Mouse (Mus musculus): ENCODE data around the gene Ctu1. TPM values are rescaled to one million over a fixed set of nuclear protein-coding genes. Genes with fewer than 3 reads are reported as not detected.

The Ctu1 gene
- polyA plus RNA-seq (2015; fragmentation: Nextera tagmentation; extraction: Ambion mirVana) = 17.1 and 18.2 TPM in 2 replicates

- Histone ChIP-seq H3K9me3 (replicated peaks) (no peaks in the 10 kb centered on the region), H3K4me3 (replicated peaks) (peak within 1 kb of the TSS; percentile 80), H3K27ac (replicated peaks) (peak within 1 kb of the TSS; percentile 80), H3K4me2 (replicated peaks) (peak within 1 kb of the TSS; percentile 78), H3K27me3 (no peaks in the 10 kb centered on the region), H3K36me3 (peaks cover 29% of the 10 kb centered on the region), H3K4me1 (peaks cover 6% of the 10 kb centered on the region), H3K9ac (peak within 1 kb of the TSS; percentile 64)
- under 1% methylated on average over 26 of the region's 26 CpGs for WGBS
- peak; percentile 94 for ATAC-seq (ENCODE audit: insufficient number of reproducible peaks, low FRiP score, low TSS enrichment, low read depth)
These were observed at the start of gene Ctu1 for GRCm38 (mm10) chr7:43671809-43672580. Ctu1 (plus strand) TSS chr7:43672016.

DNA sequence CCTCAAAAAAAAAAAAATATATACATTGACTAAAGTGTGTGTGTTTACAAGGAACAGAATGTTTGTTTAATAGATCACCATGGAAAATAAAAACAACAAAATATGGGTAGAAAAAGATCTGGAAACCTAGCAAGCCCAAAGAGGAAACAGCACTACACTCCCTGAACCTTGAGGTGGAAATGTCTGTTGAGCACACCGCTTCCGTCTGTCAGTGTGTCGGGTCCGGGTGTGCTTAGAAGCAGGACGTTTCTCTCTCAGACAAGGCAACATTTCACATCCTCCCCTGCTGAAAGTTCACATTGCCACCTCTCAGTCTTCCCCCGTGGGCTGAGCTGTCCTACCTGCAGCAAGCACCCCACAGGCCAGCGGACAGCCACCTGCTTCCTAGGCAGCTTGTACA lies 48.9 kb upstream of the Ctu1 start:
- 76% methylated on average over 7 of the region's 7 CpGs for WGBS
- H3K36me3 ChIP-seq = no peaks in the 10 kb centered on the region
- H3K9me3 ChIP-seq (replicated peaks) = no peaks in the 10 kb centered on the region
- H3K27ac ChIP-seq (replicated peaks) = no peak overlapping the region
- no peak overlapping the region for H3K9ac ChIP-seq
- no peaks in the 10 kb centered on the region for H3K27me3 ChIP-seq
- H3K4me2 ChIP-seq (replicated peaks) = no peak overlapping the region
- no peaks in the 10 kb centered on the region for H3K4me1 ChIP-seq
- no peak overlapping the region for H3K4me3 ChIP-seq (replicated peaks)
- no peak for ATAC-seq (ENCODE audit: insufficient number of reproducible peaks, low FRiP score, low TSS enrichment, low read depth)

DNA sequence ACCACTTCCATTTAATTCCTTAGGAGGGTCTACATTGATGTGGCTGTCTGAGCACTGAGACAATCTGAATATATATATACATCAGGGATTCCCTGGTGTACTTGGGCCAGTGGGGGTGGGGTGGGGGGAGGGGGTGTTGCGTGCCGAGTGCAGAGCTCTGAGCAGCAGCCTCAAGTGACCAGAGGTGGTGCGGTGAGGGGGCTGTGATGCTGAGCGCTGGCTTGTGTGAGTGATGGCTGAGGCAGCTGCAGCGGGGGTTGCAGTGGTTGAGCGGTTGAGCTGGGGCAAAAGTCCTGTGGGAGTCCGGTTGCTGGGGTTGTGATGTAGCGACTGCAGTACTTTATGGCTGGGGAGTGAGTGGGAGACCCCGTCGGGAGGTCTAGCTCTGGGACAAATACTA lies 48.0 kb upstream of the Ctu1 start:
- no peak overlapping the region for H3K27ac ChIP-seq (replicated peaks)
- ATAC-seq (ENCODE audit: insufficient number of reproducible peaks, low FRiP score, low TSS enrichment, low read depth) = no peak
- H3K36me3 ChIP-seq = no peaks in the 10 kb centered on the region
- H3K9me3 ChIP-seq (replicated peaks) = no peaks in the 10 kb centered on the region
- 15% methylated on average over 10 of the region's 10 CpGs for WGBS
- H3K27me3 ChIP-seq = no peaks in the 10 kb centered on the region
- no peak overlapping the region for H3K9ac ChIP-seq
- H3K4me3 ChIP-seq (replicated peaks) = no peak overlapping the region
- no peak overlapping the region; the same call in 1 of the 2 replicates for H3K4me2 ChIP-seq (replicated peaks)
- no peaks in the 10 kb centered on the region for H3K4me1 ChIP-seq

DNA sequence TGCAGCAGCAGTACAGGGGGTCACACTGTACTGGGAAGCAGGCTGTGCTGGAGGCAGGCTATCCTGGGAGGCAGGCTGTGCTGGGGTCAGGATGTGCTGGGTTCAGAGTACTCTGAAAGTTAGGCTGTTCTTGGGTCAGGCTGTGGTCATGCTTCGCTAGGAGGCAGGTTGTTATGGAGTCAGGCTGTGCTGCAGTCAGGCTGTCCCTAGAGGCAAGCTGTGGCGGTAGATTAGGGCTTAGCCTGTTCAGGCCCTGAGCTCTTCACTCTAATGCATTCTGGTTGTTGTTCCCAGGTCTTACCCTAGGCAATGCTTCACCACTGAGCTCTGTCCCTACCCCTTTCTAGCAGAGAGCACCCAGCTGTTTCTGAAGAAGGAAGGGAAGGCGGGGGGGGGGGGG lies 46.8 kb upstream of the Ctu1 start:
- H3K9me3 ChIP-seq (replicated peaks) = no peaks in the 10 kb centered on the region
- H3K4me2 ChIP-seq (replicated peaks) = no peak overlapping the region
- H3K4me3 ChIP-seq (replicated peaks) = no peak overlapping the region
- no peaks in the 10 kb centered on the region for H3K4me1 ChIP-seq
- WGBS = 43% methylated on average over 3 of the region's 3 CpGs
- no peaks in the 10 kb centered on the region for H3K36me3 ChIP-seq
- no peaks in the 10 kb centered on the region for H3K27me3 ChIP-seq
- ATAC-seq (ENCODE audit: insufficient number of reproducible peaks, low FRiP score, low TSS enrichment, low read depth) = no peak
- H3K27ac ChIP-seq (replicated peaks) = no peak overlapping the region
- no peak overlapping the region for H3K9ac ChIP-seq

- Histone ChIP-seq H3K4me1 (no peaks in the 10 kb centered on the region), H3K4me2 (replicated peaks) (no peak overlapping the region), H3K27ac (replicated peaks) (no peak overlapping the region), H3K27me3 (no peaks in the 10 kb centered on the region), H3K36me3 (no peaks in the 10 kb centered on the region), H3K9ac (no peak overlapping the region), H3K9me3 (replicated peaks) (no peaks in the 10 kb centered on the region), H3K4me3 (replicated peaks) (no peak overlapping the region)
- 74% methylated on average over 8 of the region's 8 CpGs for WGBS
- ATAC-seq (ENCODE audit: insufficient number of reproducible peaks, low FRiP score, low TSS enrichment, low read depth) = no peak
These were observed 45.9 kb upstream of the Ctu1 start for GRCm38 (mm10) chr7:43625794-43626422.

DNA sequence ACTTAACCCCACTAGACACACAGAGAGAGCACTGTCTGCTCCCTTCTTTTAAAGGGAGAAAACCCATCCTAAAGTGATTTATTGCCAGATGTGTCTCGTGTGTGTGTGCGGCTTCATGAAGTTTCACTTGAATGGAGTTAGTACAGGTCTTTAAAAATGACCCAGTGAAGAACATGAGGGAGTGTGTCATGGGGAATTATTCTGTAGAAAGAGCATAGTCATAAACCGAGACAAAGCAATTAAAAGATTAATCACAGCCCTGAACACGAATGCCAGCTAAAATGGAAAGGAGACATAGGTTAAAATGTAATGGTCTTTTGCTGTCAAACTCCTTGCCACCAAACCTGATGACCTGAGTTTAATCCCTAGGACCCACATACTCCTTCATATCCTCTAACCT lies 37.9 kb upstream of the Ctu1 start:
- no peak overlapping the region for H3K4me2 ChIP-seq (replicated peaks)
- H3K27ac ChIP-seq (replicated peaks) = no peak overlapping the region
- no peaks in the 10 kb centered on the region for H3K4me1 ChIP-seq
- no peaks in the 10 kb centered on the region for H3K27me3 ChIP-seq
- H3K9ac ChIP-seq = no peak overlapping the region
- no peak overlapping the region for H3K4me3 ChIP-seq (replicated peaks)
- no peaks in the 10 kb centered on the region for H3K36me3 ChIP-seq
- 65% methylated on average over 4 of the region's 4 CpGs for WGBS
- ATAC-seq (ENCODE audit: insufficient number of reproducible peaks, low FRiP score, low TSS enrichment, low read depth) = no peak
- no peaks in the 10 kb centered on the region for H3K9me3 ChIP-seq (replicated peaks)

GRCm38 (mm10) chr7:43634500-43634899 lies 37.3 kb upstream of the Ctu1 start, which contains the start of gene Ceacam18:
Ceacam18 (plus strand) TSS chr7:43634707.
- H3K27ac ChIP-seq (replicated peaks) = no peak within 1 kb of the TSS
- ATAC-seq (ENCODE audit: insufficient number of reproducible peaks, low FRiP score, low TSS enrichment, low read depth) = no peak
- H3K4me3 ChIP-seq (replicated peaks) = no peak within 1 kb of the TSS
- H3K36me3 ChIP-seq = no peaks in the 10 kb centered on the region
- H3K4me1 ChIP-seq = no peaks in the 10 kb centered on the region
- H3K27me3 ChIP-seq = no peaks in the 10 kb centered on the region
- no peak within 1 kb of the TSS for H3K9ac ChIP-seq
- H3K4me2 ChIP-seq (replicated peaks) = no peak within 1 kb of the TSS
- 64% methylated on average over 6 of the region's 6 CpGs for WGBS
- H3K9me3 ChIP-seq (replicated peaks) = no peaks in the 10 kb centered on the region

- Histone ChIP-seq H3K4me3 (replicated peaks) (no peak overlapping the region), H3K9me3 (replicated peaks) (no peaks in the 10 kb centered on the region), H3K27me3 (no peaks in the 10 kb centered on the region), H3K27ac (replicated peaks) (no peak overlapping the region), H3K4me1 (no peaks in the 10 kb centered on the region), H3K36me3 (no peaks in the 10 kb centered on the region), H3K9ac (no peak overlapping the region), H3K4me2 (replicated peaks) (no peak overlapping the region)
- 57% methylated on average over 2 of the region's 2 CpGs for WGBS
- ATAC-seq (ENCODE audit: insufficient number of reproducible peaks, low FRiP score, low TSS enrichment, low read depth) = no peak
These were observed 35.6 kb upstream of the Ctu1 start for GRCm38 (mm10) chr7:43636194-43636593.

GRCm38 (mm10) chr7:43637118-43637517 lies 34.7 kb upstream of the Ctu1 start:
- no peaks in the 10 kb centered on the region for H3K9me3 ChIP-seq (replicated peaks)
- no peak overlapping the region for H3K27ac ChIP-seq (replicated peaks)
- H3K9ac ChIP-seq = no peak overlapping the region
- ATAC-seq (ENCODE audit: insufficient number of reproducible peaks, low FRiP score, low TSS enrichment, low read depth) = no peak
- H3K4me3 ChIP-seq (replicated peaks) = no peak overlapping the region
- H3K27me3 ChIP-seq = no peaks in the 10 kb centered on the region
- H3K4me2 ChIP-seq (replicated peaks) = no peak overlapping the region
- H3K36me3 ChIP-seq = no peaks in the 10 kb centered on the region
- WGBS = 77% methylated on average over 1 of the region's 1 CpGs
- no peaks in the 10 kb centered on the region for H3K4me1 ChIP-seq

DNA sequence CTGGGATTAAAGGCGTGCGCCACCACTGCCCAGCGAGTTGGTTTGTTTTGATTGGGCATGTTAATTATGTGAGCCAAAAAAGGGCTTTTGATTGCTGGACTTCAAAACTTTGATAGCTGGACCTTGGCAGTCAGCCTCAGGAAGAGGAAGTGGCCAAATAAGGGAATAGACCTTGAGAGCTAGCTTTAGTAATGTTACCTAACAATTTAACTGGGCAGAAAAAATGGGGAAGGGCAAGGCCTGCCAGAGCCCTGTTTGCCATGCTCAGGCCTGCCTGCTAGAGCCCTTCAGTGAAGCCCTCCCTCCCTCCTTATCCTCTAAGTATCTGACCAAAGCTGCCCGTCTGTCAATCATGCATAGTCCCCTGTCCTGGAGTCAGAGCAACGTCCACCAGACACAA lies 29.2 kb upstream of the Ctu1 start:
- no peaks in the 10 kb centered on the region for H3K36me3 ChIP-seq
- H3K9me3 ChIP-seq (replicated peaks) = no peaks in the 10 kb centered on the region
- no peak overlapping the region for H3K9ac ChIP-seq
- H3K27me3 ChIP-seq = no peaks in the 10 kb centered on the region
- no peak overlapping the region for H3K4me2 ChIP-seq (replicated peaks)
- H3K4me1 ChIP-seq = no peaks in the 10 kb centered on the region
- H3K27ac ChIP-seq (replicated peaks) = no peak overlapping the region
- H3K4me3 ChIP-seq (replicated peaks) = no peak overlapping the region
- no peak for ATAC-seq (ENCODE audit: insufficient number of reproducible peaks, low FRiP score, low TSS enrichment, low read depth)
- 80% methylated on average over 5 of the region's 5 CpGs for WGBS

- Histone ChIP-seq H3K36me3 (no peaks in the 10 kb centered on the region), H3K9ac (no peak overlapping the region), H3K4me1 (no peaks in the 10 kb centered on the region), H3K27me3 (no peaks in the 10 kb centered on the region), H3K27ac (replicated peaks) (no peak overlapping the region), H3K9me3 (replicated peaks) (no peaks in the 10 kb centered on the region), H3K4me3 (replicated peaks) (no peak overlapping the region), H3K4me2 (replicated peaks) (no peak overlapping the region)
- no peak for ATAC-seq (ENCODE audit: insufficient number of reproducible peaks, low FRiP score, low TSS enrichment, low read depth)
- WGBS = 79% methylated on average over 17 of the region's 17 CpGs
These were observed 28.7 kb upstream of the Ctu1 start for GRCm38 (mm10) chr7:43643046-43643652.

Measured in embryonic facial prominence, embryonic 15.5 days (tissue).